Mouse (Mus musculus): Measurements from ENCODE around the gene Eif4g1.

Eif4g1 gene

DNA sequence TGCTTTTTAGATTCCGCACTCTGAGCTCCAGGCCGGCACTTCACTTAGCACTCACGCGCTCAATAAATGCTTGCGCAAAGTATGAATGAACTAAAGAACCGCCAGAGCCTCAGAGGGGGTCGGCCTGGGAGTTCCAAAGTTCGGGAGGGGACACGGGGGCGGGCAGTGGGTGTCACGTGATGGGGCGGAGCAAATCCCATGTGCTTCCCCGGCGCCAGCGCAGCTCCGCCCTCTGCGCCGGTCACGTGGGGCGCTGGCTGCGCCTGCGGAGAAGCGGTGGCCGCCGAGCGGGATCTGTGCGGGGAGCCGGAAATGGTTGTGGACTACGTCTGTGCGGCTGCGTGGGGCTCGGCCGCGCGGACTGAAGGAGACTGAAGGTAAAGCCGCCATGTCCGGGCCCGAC, 4.4 kb downstream of the Eif4g1 start:
- DNase-seq (ENCODE audit: low spot score in 2 of 2) = peak; percentile 94 to 95

- DNase-seq (ENCODE audit: low spot score in 2 of 2) = peak in 1 of 2 experiments; percentile 25
Observed at GRCm38 (mm10) chr16:20672965-20673705, 5.0 kb downstream of the Eif4g1 start.

DNA sequence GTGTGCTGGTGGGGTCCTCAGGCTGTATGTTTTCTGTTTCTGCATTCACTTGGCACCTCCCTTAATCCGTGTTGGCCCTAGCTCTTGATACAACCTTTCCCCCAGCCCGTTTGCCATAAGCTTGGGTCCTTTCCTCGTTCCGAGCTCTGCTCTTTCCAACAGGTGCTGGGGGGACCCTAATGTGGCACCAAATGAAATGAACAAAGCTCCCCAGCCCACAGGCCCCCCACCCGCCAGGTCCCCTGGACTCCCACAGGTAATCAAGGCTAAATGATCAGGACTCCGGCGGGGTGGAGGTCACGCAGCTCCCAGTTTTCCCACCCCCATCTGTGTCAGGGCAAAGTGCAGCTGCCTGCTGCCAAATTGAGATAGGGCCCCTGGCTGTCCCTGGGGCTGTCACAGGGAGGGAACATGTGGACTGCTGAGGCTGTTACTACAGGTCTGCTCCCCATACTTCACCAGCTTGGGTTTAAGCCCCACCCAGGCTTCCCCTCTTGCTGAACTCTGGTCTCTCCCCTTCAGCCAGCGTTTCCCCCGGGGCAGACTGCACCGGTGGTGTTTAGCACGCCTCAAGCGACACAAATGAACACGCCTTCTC, 5.7 kb downstream of the Eif4g1 start:
- DNase-seq (ENCODE audit: low spot score in 2 of 2) = no peak

DNA sequence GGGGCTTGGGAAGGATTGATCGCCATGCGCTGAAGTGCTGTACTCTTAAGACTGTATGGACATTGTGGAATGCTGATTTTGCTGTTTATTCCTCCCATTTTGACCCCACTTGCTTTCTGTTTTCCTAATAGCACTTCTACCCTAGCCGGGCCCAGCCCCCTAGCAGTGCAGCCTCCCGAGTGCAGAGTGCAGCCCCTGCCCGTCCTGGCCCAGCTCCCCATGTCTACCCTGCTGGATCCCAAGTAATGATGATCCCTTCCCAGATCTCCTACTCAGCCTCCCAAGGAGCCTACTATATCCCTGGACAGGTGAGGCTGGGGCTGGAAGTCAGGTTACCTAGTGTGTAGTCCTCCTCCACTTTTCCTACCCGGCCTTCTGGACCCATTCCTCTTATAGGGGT, 7.1 kb downstream of the Eif4g1 start:
- no peak for DNase-seq (ENCODE audit: low spot score in 2 of 2)

GRCm38 (mm10) chr16:20676702-20677101, 8.6 kb downstream of the Eif4g1 start:
- no peak for DNase-seq (ENCODE audit: low spot score in 2 of 2)

DNA sequence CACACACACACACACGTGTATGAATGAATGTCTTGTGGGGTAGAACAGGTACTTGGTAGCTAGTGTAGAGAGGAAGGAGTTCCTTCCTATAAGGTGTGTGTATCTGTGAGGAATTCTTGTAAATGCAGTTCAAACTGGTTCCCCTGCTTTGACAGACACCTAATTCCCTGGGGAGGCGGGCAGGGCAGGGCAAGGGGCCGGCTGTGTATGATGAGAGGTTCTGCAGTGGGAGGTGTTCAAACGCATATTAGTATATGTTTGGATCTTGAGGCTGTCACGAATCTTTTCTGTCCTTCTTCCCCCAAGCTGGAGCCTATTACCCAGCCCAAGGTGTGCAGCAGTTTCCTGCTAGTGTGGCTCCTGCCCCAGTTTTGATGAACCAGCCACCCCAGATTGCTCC, 9.3 kb downstream of the Eif4g1 start:
- DNase-seq (ENCODE audit: low spot score in 2 of 2) = no peak

DNA sequence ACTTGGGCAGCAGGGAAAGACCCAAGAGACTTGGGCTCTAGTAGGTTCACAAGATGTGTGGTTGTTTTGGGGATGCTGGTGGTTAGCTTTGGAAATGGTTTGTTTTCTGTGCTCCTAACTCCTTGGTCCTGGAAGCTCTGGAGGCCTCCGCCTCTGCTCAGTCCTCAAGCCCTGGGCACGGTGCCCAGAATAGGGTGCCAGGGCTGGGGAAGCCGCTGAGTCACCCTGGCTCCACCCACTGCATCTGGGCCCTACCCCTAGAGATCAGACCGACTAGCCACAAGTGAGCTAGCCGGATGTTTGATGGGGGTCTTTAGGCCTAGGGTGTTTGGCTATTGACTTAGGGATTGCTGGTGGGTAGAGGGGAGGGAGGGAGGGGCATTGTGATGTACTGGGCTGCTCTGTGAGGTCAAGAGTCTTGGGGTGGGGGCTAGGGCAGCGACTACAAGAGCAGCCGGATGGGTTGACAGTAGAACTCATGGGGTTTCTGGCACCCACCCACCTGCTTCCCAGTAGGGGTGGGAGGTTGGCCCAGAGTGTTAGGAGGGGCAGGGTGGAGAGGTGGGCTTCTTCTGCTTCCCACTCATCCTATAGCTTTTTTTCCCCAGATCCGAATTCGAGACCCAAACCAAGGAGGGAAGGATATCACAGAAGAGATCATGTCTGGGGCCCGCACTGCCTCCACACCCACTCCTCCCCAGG, 10.0 kb downstream of the Eif4g1 start:
- DNase-seq (ENCODE audit: low spot score in 2 of 2) = peak; percentile 76 to 79

GRCm38 (mm10) chr16:20690774-20691173, 22.7 kb downstream of the Eif4g1 start:
- DNase-seq (ENCODE audit: low spot score in 2 of 2) = no peak

- DNase-seq (ENCODE audit: low spot score in 2 of 2) = no peak
Observed at GRCm38 (mm10) chr16:20691617-20692016, 23.5 kb downstream of the Eif4g1 start.

GRCm38 (mm10) chr16:20692241-20692965, 24.3 kb downstream of the Eif4g1 start:
- DNase-seq (ENCODE audit: low spot score in 2 of 2) = peak in 1 of 2 experiments; percentile 35

GRCm38 (mm10) chr16:20693111-20693701, 25.1 kb downstream of the Eif4g1 start, which contains the start of gene Fam131a:
Gene Fam131a, plus strand, starts transcription at chr16:20693241.
- DNase-seq (ENCODE audit: low spot score in 2 of 2) = peak; percentile 93 to 97

- peak; percentile 78 to 83 for DNase-seq (ENCODE audit: low spot score in 2 of 2)
Observed at GRCm38 (mm10) chr16:20694781-20695180, 26.7 kb downstream of the Eif4g1 start.

DNA sequence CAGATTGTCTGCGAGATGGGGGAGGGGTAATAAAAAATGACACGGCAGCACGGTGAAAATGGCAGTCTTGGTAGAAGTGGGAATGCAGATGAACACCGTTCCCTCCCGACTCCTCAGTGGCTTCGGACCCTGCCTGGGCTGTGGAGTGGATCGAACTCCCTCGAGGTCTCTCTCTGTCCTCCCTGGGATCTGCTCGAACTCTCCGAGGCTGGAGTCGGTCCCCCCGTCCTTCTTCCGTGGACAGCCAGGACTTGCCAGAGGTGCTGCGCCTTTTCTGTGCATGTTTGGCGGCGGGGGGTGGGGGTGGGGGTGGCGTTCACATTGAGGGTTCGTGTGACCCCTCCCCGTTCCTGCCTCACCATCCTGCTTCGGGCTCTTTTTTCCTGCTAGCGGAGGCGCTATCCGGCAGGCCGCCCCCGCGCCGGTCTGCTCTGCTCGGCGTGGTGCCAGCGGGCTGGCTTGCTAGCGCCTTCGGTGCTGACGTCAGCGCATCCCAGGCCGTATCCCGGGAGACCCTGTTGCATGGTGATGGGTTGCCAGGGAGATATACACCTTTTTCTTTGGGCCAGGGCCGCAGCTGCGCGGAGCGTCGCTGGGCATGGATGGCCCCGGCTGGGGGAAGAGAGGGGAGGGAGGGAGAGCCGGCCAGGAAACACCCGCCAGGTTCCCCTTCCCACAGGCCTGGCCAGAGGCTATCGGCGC, 27.7 kb downstream of the Eif4g1 start:
- peak; percentile 98 to 99 for DNase-seq (ENCODE audit: low spot score in 2 of 2)

- no peak for DNase-seq (ENCODE audit: low spot score in 2 of 2)
Observed at GRCm38 (mm10) chr16:20699266-20699665, 31.2 kb downstream of the Eif4g1 start.

DNA sequence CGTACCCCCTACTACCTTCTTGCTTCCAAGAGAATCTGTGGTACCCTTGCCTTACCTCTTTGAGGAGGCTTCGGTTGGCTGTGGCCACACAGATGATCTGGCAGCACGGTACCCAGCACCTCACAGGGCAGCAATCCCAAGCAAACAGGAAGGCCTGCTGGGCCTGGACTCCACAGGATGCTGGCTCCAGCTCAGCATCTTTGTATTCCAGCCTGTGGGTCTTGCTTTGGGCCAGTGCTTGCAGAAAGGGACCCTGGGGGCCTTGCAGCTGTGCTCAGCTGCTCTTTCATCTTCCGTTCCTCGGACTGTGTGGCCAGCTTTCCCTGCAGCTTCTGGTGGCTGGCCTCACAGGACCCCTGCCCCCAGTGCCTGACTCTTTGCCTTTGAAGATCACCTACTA, 31.9 kb downstream of the Eif4g1 start:
- DNase-seq (ENCODE audit: low spot score in 2 of 2) = no peak

GRCm38 (mm10) chr16:20701316-20701715, 33.2 kb downstream of the Eif4g1 start:
- no peak for DNase-seq (ENCODE audit: low spot score in 2 of 2)

DNA sequence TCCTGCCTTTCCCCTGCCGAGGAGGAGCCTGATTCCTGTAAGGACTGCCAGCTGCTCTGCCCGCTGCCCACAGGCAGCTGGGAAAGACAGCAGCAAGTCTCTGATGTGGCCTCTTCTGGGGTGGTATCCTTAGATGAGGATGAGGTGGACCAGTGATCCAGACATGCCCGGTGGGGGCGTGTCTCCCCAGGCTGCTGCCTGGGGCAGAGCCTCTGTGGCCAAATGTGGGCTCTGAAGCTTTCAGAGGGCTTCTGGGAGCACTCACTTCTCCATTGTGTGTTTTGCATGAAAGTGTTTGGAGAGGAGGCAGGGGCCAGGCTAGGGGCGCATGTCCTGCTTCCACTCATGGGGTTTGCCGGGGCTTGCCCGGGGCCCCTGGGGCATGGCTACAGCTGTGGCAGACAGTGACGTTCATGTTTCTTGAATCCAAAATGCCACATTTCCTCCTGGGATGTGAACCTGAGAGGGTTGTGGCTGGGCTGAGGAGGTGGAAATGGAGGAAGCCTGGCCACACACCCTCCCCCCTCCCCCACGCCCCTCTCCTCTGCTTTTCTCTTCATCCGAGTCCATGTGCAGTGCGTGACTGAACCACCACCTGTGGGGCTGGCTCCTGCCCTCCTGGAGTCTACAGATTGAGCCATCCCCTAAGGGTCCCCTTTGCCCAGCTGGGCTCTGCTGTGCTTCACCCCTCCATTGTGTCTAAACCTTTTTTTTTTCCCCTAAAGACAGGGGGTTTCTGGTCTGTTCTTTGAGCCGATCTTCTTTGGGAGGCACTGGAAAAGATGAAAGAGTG, 33.8 kb downstream of the Eif4g1 start:
- no peak for DNase-seq (ENCODE audit: low spot score in 2 of 2)

DNA sequence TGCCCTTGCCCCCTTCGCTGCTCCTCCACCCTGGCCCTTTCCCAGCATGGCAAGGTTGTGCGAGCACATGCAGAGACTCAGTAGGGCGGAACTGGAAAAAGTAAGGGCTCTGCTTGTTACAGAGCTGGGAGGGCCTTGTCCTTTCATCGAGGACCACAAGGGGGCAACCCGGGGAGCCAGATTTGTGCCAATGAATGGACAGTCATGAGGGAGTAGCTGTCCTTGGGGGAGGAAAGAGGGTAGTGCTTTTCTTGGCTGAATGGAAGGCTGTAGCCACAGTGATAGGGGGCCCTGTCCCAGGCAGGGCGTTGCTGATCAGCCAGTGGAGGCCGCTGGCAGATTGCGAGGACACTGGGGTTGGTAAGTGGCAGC, 34.4 kb downstream of the Eif4g1 start:
- DNase-seq (ENCODE audit: low spot score in 2 of 2) = peak; percentile 65 to 67

- DNase-seq (ENCODE audit: low spot score in 2 of 2) = no peak
Observed at GRCm38 (mm10) chr16:20703071-20703470, 35.0 kb downstream of the Eif4g1 start.

DNA sequence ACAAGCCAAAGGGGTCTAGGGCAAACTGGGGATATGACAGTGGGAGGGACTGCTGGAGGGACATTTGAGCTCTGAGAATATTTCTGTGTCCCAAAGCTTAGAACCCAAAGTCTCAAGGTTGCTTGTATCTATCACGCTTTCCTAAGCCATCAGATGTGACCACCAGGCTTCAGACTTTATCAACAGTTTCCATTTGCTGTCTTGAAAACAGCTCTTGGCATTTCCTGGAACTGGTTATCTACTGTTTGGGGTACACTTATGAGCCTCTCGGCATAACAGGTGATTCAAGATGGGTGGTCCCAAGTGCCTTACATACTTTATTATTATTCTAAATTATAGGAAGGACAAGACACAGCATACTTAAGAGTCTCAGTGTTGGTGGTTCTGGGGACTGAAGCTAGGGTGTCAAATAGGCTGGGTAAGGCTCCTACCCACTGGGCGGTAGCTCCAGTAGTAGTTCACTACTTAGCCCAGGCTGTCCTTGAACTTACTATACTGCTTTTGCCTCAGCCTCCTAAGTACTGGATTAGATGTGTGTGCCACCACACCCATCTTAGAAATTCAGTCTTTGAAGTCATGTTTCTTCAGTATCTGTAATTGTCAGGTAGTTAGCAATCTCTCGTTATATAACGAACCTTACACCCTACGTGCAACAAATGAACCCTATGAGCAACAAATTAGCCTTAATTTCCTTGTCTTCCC, 35.7 kb downstream of the Eif4g1 start:
- no peak for DNase-seq (ENCODE audit: low spot score in 2 of 2)
